Mouse (Mus musculus) heart, postnatal 25 days (tissue): Measurements from ENCODE around the gene Rsc1a1. TPM values are rescaled to one million over a fixed set of nuclear protein-coding genes. Genes with fewer than 3 reads are reported as not detected.

ENCODE experiments used
- total RNA-seq, 2 experiments: library from RNA; stranded (reverse); gene quantifications; 2 replicates each; pipeline ENCODE4 v1.2.3; 2021

Rsc1a1 gene
- total RNA-seq, 2 experiments from 2014 or later, result not detected

Other genes starting within 250 kb of the Rsc1a1 start
- gene Srarp, start 249.5 kb downstream of the Rsc1a1 start, total RNA-seq, result 1 to 10 TPM in 1 of 2 experiments, under 1 TPM in 1; 0.50 to 1.5 TPM
- 10 to 100 TPM; 22.7 to 23.5 TPM for gene Zbtb17, start 240.9 kb downstream of the Rsc1a1 start, total RNA-seq
- gene Spen, start 147.0 kb downstream of the Rsc1a1 start, total RNA-seq, result 10 to 100 TPM; 27.3 to 29.7 TPM
- gene Fblim1, start 79.5 kb downstream of the Rsc1a1 start, total RNA-seq, result 100 to 1,000 TPM; 298 to 316 TPM
- 10 to 100 TPM; 21.2 to 28.9 TPM for gene Tmem82, start 67.0 kb downstream of the Rsc1a1 start, total RNA-seq
- gene Slc25a34, start 61.8 kb downstream of the Rsc1a1 start, total RNA-seq, result 100 to 1,000 TPM; 105 to 117 TPM
- gene Plekhm2, start 20.7 kb downstream of the Rsc1a1 start, total RNA-seq, result 100 to 1,000 TPM in 1 of 2 experiments, 10 to 100 TPM in 1; 94.1 to 109 TPM
- gene Ddi2, start 37.8 kb upstream of the Rsc1a1 start, total RNA-seq, result 10 to 100 TPM; 28.4 to 34.4 TPM
- under 1 TPM; 0.36 to 0.56 TPM for gene Agmat, start 61.1 kb upstream of the Rsc1a1 start, total RNA-seq
- gene Dnajc16, start 105.3 kb upstream of the Rsc1a1 start, total RNA-seq, result 10 to 100 TPM; 17.7 to 22.9 TPM
- gene Casp9, start 108.0 kb upstream of the Rsc1a1 start, total RNA-seq, result 1 to 10 TPM; 7.9 to 8.6 TPM
- gene Cela2a, start 140.6 kb upstream of the Rsc1a1 start, total RNA-seq, result not detected
- gene Ctrc, start 160.8 kb upstream of the Rsc1a1 start, total RNA-seq, result not detected
- 10 to 100 TPM; 16.4 to 21.6 TPM for gene Efhd2, start 189.3 kb upstream of the Rsc1a1 start, total RNA-seq